ENCODE assay signal across 21 mouse cellular contexts in the genomic region with DNA sequence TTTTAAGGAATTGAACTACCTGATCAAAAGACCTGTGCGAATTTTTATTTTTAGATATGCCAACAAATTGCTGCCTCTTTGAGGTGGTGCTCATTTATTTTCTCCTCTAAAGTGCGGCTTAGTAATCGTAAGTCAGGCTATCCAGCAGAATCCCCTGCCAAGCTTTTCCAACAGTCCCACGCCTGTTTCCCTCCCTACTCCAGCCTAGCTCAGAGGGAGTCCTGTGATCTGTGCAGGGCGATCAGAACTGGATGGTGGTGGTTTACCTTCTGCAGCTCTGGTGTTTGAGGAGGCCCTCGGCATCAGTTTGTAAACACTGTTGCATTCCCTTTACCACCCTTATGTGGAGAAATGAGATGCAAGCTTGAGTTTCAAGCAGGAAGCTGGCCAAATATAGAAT. TPM values are rescaled to one million over a fixed set of nuclear protein-coding genes. Genes with fewer than 3 reads are reported as not detected.
DNase-seq lines count a peak whose midpoint lies in the region; ATAC-seq and TF ChIP-seq lines count a peak whose summit lies in the region.
"Had no signal": no experiment of that assay in that cellular context is flagged by ENCODE, and none has a peak within 500 bp of the region (broad histone marks: within the 10 kb centered on the region; RNA-seq: fewer than 3 reads in every experiment).

No protein-coding gene starts in this region.

- no peak overlapping the region for H3K4me3 ChIP-seq in forebrain, embryonic 14.5 days (ENCODE audit: low read depth, low read length)
- H3K4me3 ChIP-seq in forebrain, embryonic 10.5 days, result no peak overlapping the region
- no peak overlapping the region for H3K4me3 ChIP-seq in heart, embryonic 11.5 days (ENCODE audit: low read depth, low read length)
- no peak overlapping the region for H3K4me3 ChIP-seq in liver, embryonic 12.5 days
- no peak overlapping the region for H3K4me3 ChIP-seq in liver, postnatal 0 days (ENCODE audit: low read depth, low read length)
- no peak overlapping the region for H3K4me3 ChIP-seq in limb, embryonic 15.5 days
- H3K4me3 ChIP-seq: embryonic facial prominence, embryonic 12.5 days; hindbrain, embryonic 10.5 days; midbrain, embryonic 12.5 days; myocyte had no signal

- no peak for TF ChIP-seq CTCF in liver, postnatal 0 days (IDR thresholded peaks at IDR 0.05; ENCODE audit: low read depth)

- WGBS in forebrain, embryonic 14.5 days, result 67% methylated on average over 6 of the region's 6 CpGs
- WGBS in forebrain, embryonic 10.5 days, result 82% methylated on average over 6 of the region's 6 CpGs
- 71% methylated on average over 6 of the region's 6 CpGs for WGBS in heart, embryonic 11.5 days (ENCODE audit: insufficient replicate concordance)
- 72% methylated on average over 6 of the region's 6 CpGs for WGBS in liver, embryonic 12.5 days (ENCODE audit: insufficient replicate concordance)
- 66% methylated on average over 6 of the region's 6 CpGs for WGBS in liver, postnatal 0 days (ENCODE audit: insufficient replicate concordance)
- WGBS in limb, embryonic 15.5 days, result 58% methylated on average over 6 of the region's 6 CpGs

- no peak overlapping the region for H3K4me2 ChIP-seq in forebrain, embryonic 14.5 days (ENCODE audit: low read length)
- no peak overlapping the region for H3K4me2 ChIP-seq in heart, embryonic 11.5 days
- no peak overlapping the region for H3K4me2 ChIP-seq in liver, embryonic 12.5 days
- H3K4me2 ChIP-seq in liver, postnatal 0 days (ENCODE audit: low read depth, low read length), result no peak overlapping the region
- H3K4me2 ChIP-seq in limb, embryonic 15.5 days, result no peak overlapping the region
- H3K4me2 ChIP-seq: embryonic facial prominence, embryonic 12.5 days; midbrain, embryonic 12.5 days had no signal

- no peak overlapping the region for H3K27ac ChIP-seq in forebrain, embryonic 14.5 days (ENCODE audit: low read depth, low read length)
- H3K27ac ChIP-seq in forebrain, embryonic 10.5 days, result no peak overlapping the region
- no peak overlapping the region for H3K27ac ChIP-seq in heart, embryonic 11.5 days (ENCODE audit: low read depth, low read length)
- no peak overlapping the region for H3K27ac ChIP-seq in liver, embryonic 12.5 days
- H3K27ac ChIP-seq in liver, postnatal 0 days (ENCODE audit: low read depth), result no peak overlapping the region
- H3K27ac ChIP-seq in limb, embryonic 15.5 days, result 0 out of 2 replicates have a peak overlapping the region, but pooled peaks have one; percentile 22
- H3K27ac ChIP-seq: embryonic facial prominence, embryonic 12.5 days; hindbrain, embryonic 10.5 days; kidney, postnatal 0 days; liver, embryonic 14.5 days; midbrain, embryonic 12.5 days had no signal

- no peaks in the 10 kb centered on the region for H3K9me3 ChIP-seq in forebrain, embryonic 14.5 days (replicated peaks; ENCODE audit: control insufficient read depth, low read length)
- H3K9me3 ChIP-seq in forebrain, embryonic 10.5 days, result no peaks in the 10 kb centered on the region
- H3K9me3 ChIP-seq in heart, embryonic 11.5 days (replicated peaks; ENCODE audit: control insufficient read depth, low read length), result no peaks in the 10 kb centered on the region
- H3K9me3 ChIP-seq in liver, embryonic 12.5 days (replicated peaks), result no peaks in the 10 kb centered on the region
- no peaks in the 10 kb centered on the region for H3K9me3 ChIP-seq in liver, postnatal 0 days (ENCODE audit: low read length)
- H3K9me3 ChIP-seq in limb, embryonic 15.5 days, result no peaks in the 10 kb centered on the region
- H3K9me3 ChIP-seq: embryonic facial prominence, embryonic 12.5 days; hindbrain, embryonic 10.5 days; midbrain, embryonic 12.5 days had no signal

- no peak for ATAC-seq in forebrain, embryonic 14.5 days
- no peak for ATAC-seq in heart, embryonic 11.5 days (replicated peaks; ENCODE audit: insufficient number of reproducible peaks, low FRiP score, low TSS enrichment)
- ATAC-seq in liver, embryonic 12.5 days, result no peak
- no peak for ATAC-seq in liver, postnatal 0 days
- no peak for ATAC-seq in limb, embryonic 15.5 days (ENCODE audit: insufficient number of reproducible peaks, low FRiP score, low TSS enrichment, low read depth)

- no peak for DNase-seq in forebrain, embryonic 14.5 days (ENCODE audit: low spot score)
- DNase-seq in forebrain, embryonic 10.5 days (ENCODE audit: extremely low spot score, low spot score), result no peak
- DNase-seq in heart, adult 8-10 months (ENCODE audit: low spot score), result peak; percentile 39
- DNase-seq in liver, postnatal 0 days, result no peak
- DNase-seq in adrenal gland, adult 8-10 months, result no peak
- DNase-seq: adrenal gland, postnatal 36 days; cerebellum, adult 11 months; gastrocnemius, postnatal 25 days; thymus, postnatal 25 days had no signal

- no peaks in the 10 kb centered on the region for H3K27me3 ChIP-seq in forebrain, embryonic 14.5 days (replicated peaks; ENCODE audit: control insufficient read depth, insufficient read depth, low read length)
- peaks cover 14% of the 10 kb centered on the region for H3K27me3 ChIP-seq in forebrain, embryonic 10.5 days (ENCODE audit: poor library complexity, severe bottlenecking)
- H3K27me3 ChIP-seq in heart, embryonic 11.5 days (ENCODE audit: control insufficient read depth, insufficient read depth, low read length), result no peaks in the 10 kb centered on the region
- 0 out of 2 replicates have a peak, but pooled peaks cover 7% of the 10 kb centered on the region for H3K27me3 ChIP-seq in liver, embryonic 12.5 days (replicated peaks)
- no peaks in the 10 kb centered on the region for H3K27me3 ChIP-seq in liver, postnatal 0 days (ENCODE audit: insufficient read depth, low read length)
- no peaks in the 10 kb centered on the region; the same call in 1 of the 2 replicates for H3K27me3 ChIP-seq in limb, embryonic 15.5 days
- H3K27me3 ChIP-seq: embryonic facial prominence, embryonic 12.5 days had no signal

- no peak for TF ChIP-seq EP300 in liver, postnatal 0 days (IDR thresholded peaks at IDR 0.05; ENCODE audit: low read depth)

- no peaks in the 10 kb centered on the region for H3K36me3 ChIP-seq in forebrain, embryonic 14.5 days (ENCODE audit: control insufficient read depth, insufficient read depth, low read length)
- no peaks in the 10 kb centered on the region for H3K36me3 ChIP-seq in forebrain, embryonic 10.5 days (replicated peaks)
- H3K36me3 ChIP-seq in heart, embryonic 11.5 days (ENCODE audit: control insufficient read depth, insufficient read depth, low read length), result no peaks in the 10 kb centered on the region
- H3K36me3 ChIP-seq in liver, embryonic 12.5 days, result no peaks in the 10 kb centered on the region
- no peaks in the 10 kb centered on the region for H3K36me3 ChIP-seq in liver, postnatal 0 days (replicated peaks; ENCODE audit: insufficient read depth, low read length)
- no peaks in the 10 kb centered on the region for H3K36me3 ChIP-seq in limb, embryonic 15.5 days
- H3K36me3 ChIP-seq: embryonic facial prominence, embryonic 12.5 days; midbrain, embryonic 12.5 days had no signal

- 0 out of 2 replicates have a peak overlapping the region, but pooled peaks have one; percentile 1 for H3K9ac ChIP-seq in forebrain, embryonic 14.5 days (ENCODE audit: low read length)
- H3K9ac ChIP-seq in heart, embryonic 11.5 days (ENCODE audit: low read depth, low read length), result no peak overlapping the region
- 0 out of 2 replicates have a peak overlapping the region, but pooled peaks have one; percentile 4 for H3K9ac ChIP-seq in liver, embryonic 12.5 days
- no peak overlapping the region for H3K9ac ChIP-seq in liver, postnatal 0 days (replicated peaks)
- no peak overlapping the region for H3K9ac ChIP-seq in limb, embryonic 15.5 days
- H3K9ac ChIP-seq: embryonic facial prominence, embryonic 12.5 days; liver, embryonic 14.5 days; midbrain, embryonic 12.5 days had no signal

- peaks cover 15% of the 10 kb centered on the region for H3K4me1 ChIP-seq in forebrain, embryonic 14.5 days (ENCODE audit: control insufficient read depth, insufficient read depth, low read length)
- peaks cover 39% of the 10 kb centered on the region for H3K4me1 ChIP-seq in forebrain, embryonic 10.5 days
- peaks cover 26% of the 10 kb centered on the region for H3K4me1 ChIP-seq in heart, embryonic 11.5 days (ENCODE audit: control insufficient read depth, insufficient read depth, low read length)
- H3K4me1 ChIP-seq in liver, embryonic 12.5 days, result peaks cover 54% of the 10 kb centered on the region
- peaks cover 33% of the 10 kb centered on the region for H3K4me1 ChIP-seq in liver, postnatal 0 days (ENCODE audit: insufficient read depth)
- H3K4me1 ChIP-seq in limb, embryonic 15.5 days, result peaks cover 24% of the 10 kb centered on the region

RNA-seq across cellular contexts. Expression of gene Ptpra, which starts 3.3 kb away (rescaled TPM):
- polyA plus RNA-seq in forebrain, embryonic 14.5 days (2014; fragmentation: Nextera tagmentation; extraction: Ambion mirVana), result 130 and 135 TPM in 2 replicates
- 89.1 and 90.6 TPM in 2 replicates for polyA plus RNA-seq in forebrain, embryonic 10.5 days (2016; fragmentation: Nextera tagmentation; extraction: Ambion mirVana)
- 10 to 100 TPM; 44.2 to 48.0 (median 46.4) TPM for total RNA-seq in heart, adult 8-10 months (2022)
- 72.9 and 79.7 TPM in 2 replicates for polyA plus RNA-seq in heart, embryonic 11.5 days (2014; fragmentation: Nextera tagmentation; extraction: Ambion mirVana)
- polyA plus RNA-seq in liver, embryonic 12.5 days (2016; fragmentation: Nextera tagmentation; extraction: Ambion mirVana), result 51.3 and 57.7 TPM in 2 replicates
- 18.4 and 18.7 TPM in 2 replicates for polyA plus RNA-seq in liver, postnatal 0 days (2015; fragmentation: Nextera tagmentation; extraction: Ambion mirVana)
- polyA plus RNA-seq in limb, embryonic 15.5 days (2015; fragmentation: Nextera tagmentation; extraction: Ambion mirVana), result 86.6 and 106 TPM in 2 replicates
- total RNA-seq in adrenal gland, adult 8-10 months (2022), result 100 to 1,000 TPM; 150 to 167 (median 158) TPM

RNA-seq across cellular contexts. Expression of gene Pced1a, which starts 28.9 kb away (rescaled TPM):
- polyA plus RNA-seq in forebrain, embryonic 14.5 days (2014; fragmentation: Nextera tagmentation; extraction: Ambion mirVana), result 8.9 and 12.0 TPM in 2 replicates
- 11.8 and 12.4 TPM in 2 replicates for polyA plus RNA-seq in forebrain, embryonic 10.5 days (2016; fragmentation: Nextera tagmentation; extraction: Ambion mirVana)
- total RNA-seq in heart, adult 8-10 months (2022), result 1 to 10 TPM; 6.1 to 7.2 (median 6.5) TPM
- polyA plus RNA-seq in heart, embryonic 11.5 days (2014; fragmentation: Nextera tagmentation; extraction: Ambion mirVana), result 7.4 and 7.9 TPM in 2 replicates
- polyA plus RNA-seq in liver, embryonic 12.5 days (2016; fragmentation: Nextera tagmentation; extraction: Ambion mirVana), result 5.2 and 5.7 TPM in 2 replicates
- polyA plus RNA-seq in liver, postnatal 0 days (2015; fragmentation: Nextera tagmentation; extraction: Ambion mirVana), result 3.8 TPM in 2 replicates
- polyA plus RNA-seq in limb, embryonic 15.5 days (2015; fragmentation: Nextera tagmentation; extraction: Ambion mirVana), result 16.2 and 17.2 TPM in 2 replicates
- total RNA-seq in adrenal gland, adult 8-10 months (2022), result 10 to 100 TPM; 17.4 to 24.5 (median 19.7) TPM

RNA-seq across cellular contexts. Expression of gene Vps16, which starts 29.3 kb away (rescaled TPM):
- 92.2 and 99.3 TPM in 2 replicates for polyA plus RNA-seq in forebrain, embryonic 14.5 days (2014; fragmentation: Nextera tagmentation; extraction: Ambion mirVana)
- 110 and 122 TPM in 2 replicates for polyA plus RNA-seq in forebrain, embryonic 10.5 days (2016; fragmentation: Nextera tagmentation; extraction: Ambion mirVana)
- 10 to 100 TPM; 21.6 to 28.9 (median 24.7) TPM for total RNA-seq in heart, adult 8-10 months (2022)
- polyA plus RNA-seq in heart, embryonic 11.5 days (2014; fragmentation: Nextera tagmentation; extraction: Ambion mirVana), result 45.1 and 52.0 TPM in 2 replicates
- polyA plus RNA-seq in liver, embryonic 12.5 days (2016; fragmentation: Nextera tagmentation; extraction: Ambion mirVana), result 54.9 and 64.5 TPM in 2 replicates
- polyA plus RNA-seq in liver, postnatal 0 days (2015; fragmentation: Nextera tagmentation; extraction: Ambion mirVana), result 19.4 and 22.8 TPM in 2 replicates
- polyA plus RNA-seq in limb, embryonic 15.5 days (2015; fragmentation: Nextera tagmentation; extraction: Ambion mirVana), result 94.2 and 106 TPM in 2 replicates
- total RNA-seq in adrenal gland, adult 8-10 months (2022), result 10 to 100 TPM; 71.0 to 93.1 (median 71.7) TPM

RNA-seq across cellular contexts. Expression of gene Tmem239, which starts 47.1 kb away (rescaled TPM):
- polyA plus RNA-seq in forebrain, embryonic 14.5 days (2014; fragmentation: Nextera tagmentation; extraction: Ambion mirVana), result not detected in 2 replicates
- not detected in 2 replicates for polyA plus RNA-seq in forebrain, embryonic 10.5 days (2016; fragmentation: Nextera tagmentation; extraction: Ambion mirVana)
- total RNA-seq in heart, adult 8-10 months (2022), result not detected
- not detected in 2 replicates for polyA plus RNA-seq in heart, embryonic 11.5 days (2014; fragmentation: Nextera tagmentation; extraction: Ambion mirVana)
- not detected in 2 replicates for polyA plus RNA-seq in liver, embryonic 12.5 days (2016; fragmentation: Nextera tagmentation; extraction: Ambion mirVana)
- not detected in 2 replicates for polyA plus RNA-seq in liver, postnatal 0 days (2015; fragmentation: Nextera tagmentation; extraction: Ambion mirVana)
- 0.14 and 0.15 TPM in 2 replicates for polyA plus RNA-seq in limb, embryonic 15.5 days (2015; fragmentation: Nextera tagmentation; extraction: Ambion mirVana)
- not detected for total RNA-seq in adrenal gland, adult 8-10 months (2022)
- total RNA-seq: adrenal gland, postnatal 36 days; common myeloid progenitor, adult 5-6 weeks; gastrocnemius, postnatal 25 days; left cerebral cortex, postnatal 25 days had no signal
- polyA plus RNA-seq: hindbrain, embryonic 10.5 days; intestine, embryonic 14.5 days; kidney, postnatal 0 days; liver, embryonic 14.5 days; midbrain, embryonic 12.5 days; myocyte had no signal

RNA-seq across cellular contexts. Expression of gene 1700020A23Rik, which starts 48.4 kb away (rescaled TPM):
- polyA plus RNA-seq in forebrain, embryonic 14.5 days (2014; fragmentation: Nextera tagmentation; extraction: Ambion mirVana), result not detected in 2 replicates
- polyA plus RNA-seq in forebrain, embryonic 10.5 days (2016; fragmentation: Nextera tagmentation; extraction: Ambion mirVana), result 0.21 and 0.32 TPM in 2 replicates
- not detected for total RNA-seq in heart, adult 8-10 months (2022)
- polyA plus RNA-seq in heart, embryonic 11.5 days (2014; fragmentation: Nextera tagmentation; extraction: Ambion mirVana), result not detected in 2 replicates
- polyA plus RNA-seq in liver, embryonic 12.5 days (2016; fragmentation: Nextera tagmentation; extraction: Ambion mirVana), result not detected in 2 replicates
- not detected in 2 replicates for polyA plus RNA-seq in liver, postnatal 0 days (2015; fragmentation: Nextera tagmentation; extraction: Ambion mirVana)
- 0.37 TPM in 1 of 2 replicates, not detected in the other for polyA plus RNA-seq in limb, embryonic 15.5 days (2015; fragmentation: Nextera tagmentation; extraction: Ambion mirVana)
- total RNA-seq in adrenal gland, adult 8-10 months (2022), result 1 to 10 TPM in 1 of 4 experiments, not detected in 3; 4.6 TPM
- total RNA-seq: adrenal gland, postnatal 36 days; common myeloid progenitor, adult 5-6 weeks; gastrocnemius, postnatal 25 days; left cerebral cortex, postnatal 25 days had no signal
- polyA plus RNA-seq: embryonic facial prominence, embryonic 12.5 days; intestine, embryonic 14.5 days; kidney, postnatal 0 days; liver, embryonic 14.5 days; myocyte had no signal

Comparison
In these comparisons a context has a peak if more than half of its experiments do, and no peak if none do; other contexts are left out.
1. H3K9ac ChIP-seq: peak in forebrain, embryonic 14.5 days (single experiment) and liver, embryonic 12.5 days (single experiment); none in heart, embryonic 11.5 days (single experiment), liver, postnatal 0 days (single experiment) and limb, embryonic 15.5 days (single experiment).